Mouse (Mus musculus): Measurements from ENCODE around the gene Pigu. TPM values are rescaled to one million over a fixed set of nuclear protein-coding genes. Genes with fewer than 3 reads are reported as not detected.
A peak's percentile ranks its signal among the peaks of the same experiment; 100 is the strongest.

The Pigu gene
- total RNA-seq, 2 experiments from 2014 or later = 34.2 to 36.4 TPM

GRCm38 (mm10) chr2:155369333-155369883, 12.2 kb upstream of the Pigu start:
- no peak for DNase-seq (ENCODE audit: low spot score in 2 of 2)

DNA sequence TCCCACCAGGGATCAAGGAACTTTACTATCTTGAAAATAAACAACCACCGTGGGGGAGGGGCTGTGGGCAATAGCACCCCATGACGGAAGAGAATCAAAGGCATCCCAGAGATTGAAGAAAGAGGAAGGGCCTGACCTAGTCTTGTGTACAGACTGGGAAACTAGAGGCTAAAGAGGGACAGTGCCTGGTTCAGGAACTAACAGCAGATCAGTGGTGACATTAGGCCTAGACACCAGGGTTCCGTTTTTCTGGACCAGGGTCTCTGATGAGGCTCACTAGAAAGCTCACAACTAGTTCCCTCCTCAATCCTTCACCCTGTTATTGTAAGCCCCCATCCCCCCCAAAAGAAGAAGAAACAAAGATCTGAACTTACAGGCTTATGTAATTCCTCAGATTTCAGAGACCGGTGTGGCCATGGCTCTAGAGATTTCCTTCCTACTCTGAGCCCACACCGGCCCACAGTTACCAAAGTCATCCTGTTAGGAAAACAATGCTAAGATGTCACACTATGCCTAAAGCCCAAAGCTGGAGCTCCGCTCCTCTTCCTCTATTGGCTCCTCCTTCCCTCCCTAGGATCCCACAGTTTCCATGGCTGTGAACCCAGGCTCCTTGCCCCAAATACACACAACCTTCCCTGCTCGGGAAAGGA, 10.5 kb upstream of the Pigu start:
- no peak for DNase-seq (ENCODE audit: low spot score in 2 of 2)

DNA sequence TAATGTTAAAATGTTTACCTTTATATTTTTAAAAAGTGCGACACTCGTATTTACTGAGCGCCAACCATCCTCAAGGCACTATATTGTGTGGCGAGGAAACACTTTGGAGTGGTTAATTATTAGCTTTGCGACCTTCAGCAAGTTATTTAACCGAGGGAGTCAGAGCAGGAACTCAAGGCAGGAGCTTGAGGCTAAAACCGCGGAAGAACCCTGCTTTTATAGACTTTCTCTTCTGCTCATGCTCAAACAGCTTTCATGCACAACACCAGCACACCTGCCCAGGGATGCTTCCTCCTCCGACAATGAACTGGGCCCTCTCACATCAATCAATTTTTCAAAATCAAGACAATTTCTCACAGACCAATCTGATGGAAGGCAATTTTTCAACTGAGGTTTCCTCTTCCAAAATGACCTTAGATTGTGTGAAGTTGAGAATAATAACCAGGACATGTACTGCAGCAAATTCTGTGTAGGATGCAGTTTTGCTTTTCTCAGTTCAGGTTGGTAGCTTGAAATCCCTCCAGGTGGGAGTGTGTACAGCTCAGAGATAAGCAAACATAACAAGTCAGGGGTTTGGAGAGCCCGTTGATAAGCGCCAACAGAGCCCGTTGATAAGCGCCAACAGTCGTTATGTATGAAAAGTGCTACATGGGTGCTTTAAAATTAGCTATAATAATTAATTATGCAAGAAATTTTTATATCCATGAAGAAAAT, 613 bp upstream of the Pigu start:
- DNase-seq (ENCODE audit: low spot score in 2 of 2) = no peak

- DNase-seq (ENCODE audit: low spot score in 2 of 2) = no peak
Measured at GRCm38 (mm10) chr2:155354402-155354801, 2.8 kb downstream of the Pigu start.

- DNase-seq (ENCODE audit: low spot score in 2 of 2) = no peak
Measured at GRCm38 (mm10) chr2:155346670-155347069, 10.6 kb downstream of the Pigu start.

GRCm38 (mm10) chr2:155340166-155340565, 17.1 kb downstream of the Pigu start:
- no peak for DNase-seq (ENCODE audit: low spot score in 2 of 2)

- DNase-seq (ENCODE audit: low spot score in 2 of 2) = no peak
Measured at GRCm38 (mm10) chr2:155336254-155336653, 21.0 kb downstream of the Pigu start.

DNA sequence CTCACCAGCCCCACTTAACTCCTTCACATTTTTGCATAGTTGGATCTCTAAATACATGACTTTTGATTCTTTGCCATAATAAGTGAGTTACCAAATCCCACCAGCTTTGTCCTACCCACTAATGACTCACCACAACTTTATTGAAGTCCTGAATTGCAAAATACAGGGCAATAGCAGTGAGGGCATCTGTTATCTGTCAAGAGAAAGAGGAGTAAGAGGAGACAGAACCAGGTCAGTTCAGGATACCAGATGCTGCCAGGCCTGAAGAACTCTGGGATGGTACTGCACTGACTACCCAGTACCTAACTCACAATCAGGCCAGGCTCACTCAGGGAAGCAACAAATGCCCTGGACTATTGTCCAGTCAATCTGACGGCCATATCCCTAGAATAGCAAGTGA, 22.0 kb downstream of the Pigu start:
- no peak for DNase-seq (ENCODE audit: low spot score in 2 of 2)

- DNase-seq (ENCODE audit: low spot score in 2 of 2) = no peak
Measured at GRCm38 (mm10) chr2:155333421-155333820, 23.8 kb downstream of the Pigu start.

DNA sequence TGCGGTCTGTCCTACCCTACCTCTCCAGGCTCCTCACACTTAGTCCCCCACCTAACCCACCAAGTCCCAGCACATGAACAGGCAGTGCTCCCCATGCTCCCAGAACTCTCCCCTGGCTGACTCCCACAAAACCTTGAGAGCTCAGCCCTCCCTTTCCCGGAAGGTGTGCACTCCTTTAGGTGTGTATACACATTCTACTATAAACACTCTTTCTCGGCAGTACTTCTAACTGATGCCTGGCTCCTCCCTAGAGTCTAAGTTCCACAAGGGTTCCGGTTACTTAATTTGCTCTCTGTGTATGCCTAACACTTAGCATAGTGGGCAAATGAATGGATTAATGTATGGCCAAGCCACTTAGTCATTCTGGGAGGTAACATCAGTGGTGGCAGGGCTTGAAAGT, 25.9 kb downstream of the Pigu start:
- DNase-seq (ENCODE audit: low spot score in 2 of 2) = no peak

GRCm38 (mm10) chr2:155330811-155331210, 26.4 kb downstream of the Pigu start:
- no peak for DNase-seq (ENCODE audit: low spot score in 2 of 2)

- no peak for DNase-seq (ENCODE audit: low spot score in 2 of 2)
Measured at GRCm38 (mm10) chr2:155329707-155330106, 27.5 kb downstream of the Pigu start.

GRCm38 (mm10) chr2:155328906-155329305, 28.3 kb downstream of the Pigu start:
- DNase-seq (ENCODE audit: low spot score in 2 of 2) = no peak

GRCm38 (mm10) chr2:155327906-155328305, 29.3 kb downstream of the Pigu start:
- no peak for DNase-seq (ENCODE audit: low spot score in 2 of 2)

DNA sequence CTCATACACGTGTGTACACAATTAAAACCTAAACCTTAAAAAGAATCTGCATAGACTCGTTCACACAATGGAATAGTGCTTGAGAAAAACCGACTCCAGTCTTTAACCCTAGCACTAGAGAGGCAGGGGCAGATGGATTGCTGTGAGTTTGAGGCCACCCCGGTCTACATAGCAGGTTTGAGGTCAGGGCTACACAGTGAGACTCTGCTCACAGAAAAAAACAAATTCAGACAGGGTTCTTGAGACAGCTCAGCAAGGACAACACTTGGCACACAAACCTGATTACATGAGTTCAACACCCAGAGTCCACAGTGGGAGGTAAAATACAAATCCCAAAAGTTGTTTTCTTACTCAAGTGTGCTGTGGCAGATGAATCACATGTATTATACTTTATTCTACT, 31.2 kb downstream of the Pigu start:
- DNase-seq (ENCODE audit: low spot score in 2 of 2) = no peak

DNA sequence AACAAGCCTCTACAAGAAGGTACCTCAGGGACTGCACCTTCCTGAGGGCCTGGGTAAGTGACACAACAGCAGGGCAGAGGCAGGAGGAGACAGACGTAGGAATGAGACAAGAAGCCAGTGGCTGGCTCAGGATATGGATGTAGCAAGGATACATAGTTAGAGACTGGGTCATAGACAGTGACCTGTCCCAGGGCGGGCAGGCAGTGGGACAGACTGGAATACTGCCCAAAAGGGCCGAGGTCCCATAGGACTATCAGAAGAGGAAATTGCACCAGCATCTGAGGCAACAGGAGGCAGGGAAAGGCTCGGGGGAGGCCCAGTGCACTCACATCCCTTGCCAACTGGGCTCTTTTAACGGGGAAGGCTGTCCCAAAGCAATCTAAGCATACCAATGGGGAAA, 36.6 kb downstream of the Pigu start:
- peak; percentile 6 to 26 for DNase-seq (ENCODE audit: low spot score in 2 of 2)

DNA sequence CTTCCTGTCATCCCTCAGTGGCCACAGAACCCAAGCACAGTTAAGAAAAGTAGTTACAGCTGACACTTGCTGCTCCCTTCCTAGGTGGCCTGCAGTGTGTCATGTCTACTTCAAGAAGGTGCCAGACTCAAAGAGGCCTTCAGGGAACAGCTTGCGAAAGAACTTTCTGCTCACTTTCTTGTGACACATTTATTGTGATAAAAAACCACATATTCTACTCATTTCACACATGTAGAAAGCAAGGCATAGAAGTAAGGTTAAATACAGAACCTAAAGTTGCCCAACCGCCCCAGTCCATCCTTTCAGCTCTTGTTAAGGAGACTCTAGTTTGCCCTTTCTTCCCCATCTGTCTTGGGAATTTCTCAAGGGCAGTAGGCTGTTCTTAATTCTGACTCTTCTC, 38.6 kb downstream of the Pigu start:
- DNase-seq (ENCODE audit: low spot score in 2 of 2) = no peak

DNA sequence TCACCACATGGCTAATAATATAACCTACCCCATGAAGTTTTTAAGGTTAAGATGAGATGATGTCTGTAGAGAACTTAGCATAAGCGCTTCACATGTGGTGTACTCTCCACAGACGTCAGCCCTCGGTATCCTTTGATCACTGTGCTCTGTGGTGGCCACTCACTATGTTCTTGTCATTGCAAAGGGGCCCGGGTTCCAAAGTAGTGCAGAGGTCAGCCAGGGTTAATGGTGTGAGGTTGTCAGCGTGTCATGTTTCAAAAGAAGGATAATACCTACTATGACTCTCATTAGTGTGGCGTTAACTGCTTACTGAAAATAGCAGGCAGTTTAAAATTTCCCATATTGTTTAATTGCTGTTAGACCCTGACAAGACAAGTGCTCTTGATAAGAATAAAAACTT, 43.6 kb downstream of the Pigu start:
- DNase-seq (ENCODE audit: low spot score in 2 of 2) = no peak

- DNase-seq (ENCODE audit: low spot score in 2 of 2) = peak in 1 of 2 experiments; percentile 52
Measured at GRCm38 (mm10) chr2:155308936-155309592, 48.2 kb downstream of the Pigu start.

- no peak for DNase-seq (ENCODE audit: low spot score in 2 of 2)
Measured at GRCm38 (mm10) chr2:155299563-155299962, 57.7 kb downstream of the Pigu start.

- DNase-seq (ENCODE audit: low spot score in 2 of 2) = no peak
Measured at GRCm38 (mm10) chr2:155295453-155295852, 61.8 kb downstream of the Pigu start.

DNA sequence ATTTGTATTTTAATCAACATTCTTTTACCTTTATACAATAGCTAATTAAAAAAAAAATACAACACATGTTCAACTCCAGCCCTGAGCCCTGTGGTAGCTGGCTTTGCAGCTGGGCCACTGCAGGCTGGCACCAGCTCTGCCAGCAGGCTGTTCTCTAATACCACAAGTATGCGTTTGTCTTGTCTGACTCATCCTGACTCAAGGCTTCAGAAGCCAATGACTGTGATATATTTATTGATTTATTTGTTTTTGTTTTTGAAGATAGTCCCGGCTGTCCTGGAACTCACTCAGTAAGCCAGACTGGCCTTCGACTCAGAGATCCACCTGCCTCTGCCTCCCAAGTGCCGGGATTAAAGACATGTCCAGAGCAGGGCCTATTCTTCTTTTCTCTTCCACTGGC, 63.3 kb downstream of the Pigu start:
- no peak for DNase-seq (ENCODE audit: low spot score in 2 of 2)
